Mouse (Mus musculus) liver, embryonic 14.5 days (tissue): ENCODE data around the gene Efhb.

ENCODE experiments used
- CTCF ChIP-seq: IDR thresholded peaks from 2 replicates; pipeline ENCODE4 v1.5.1; 2016; ENCODE audit warnings: antibody characterized with exemption, low read depth, control low read depth
- EP300 ChIP-seq: IDR thresholded peaks from 2 replicates; pipeline ENCODE4 v1.6.1; 2016; ENCODE audit warnings: antibody characterized with exemption, low read depth

DNA sequence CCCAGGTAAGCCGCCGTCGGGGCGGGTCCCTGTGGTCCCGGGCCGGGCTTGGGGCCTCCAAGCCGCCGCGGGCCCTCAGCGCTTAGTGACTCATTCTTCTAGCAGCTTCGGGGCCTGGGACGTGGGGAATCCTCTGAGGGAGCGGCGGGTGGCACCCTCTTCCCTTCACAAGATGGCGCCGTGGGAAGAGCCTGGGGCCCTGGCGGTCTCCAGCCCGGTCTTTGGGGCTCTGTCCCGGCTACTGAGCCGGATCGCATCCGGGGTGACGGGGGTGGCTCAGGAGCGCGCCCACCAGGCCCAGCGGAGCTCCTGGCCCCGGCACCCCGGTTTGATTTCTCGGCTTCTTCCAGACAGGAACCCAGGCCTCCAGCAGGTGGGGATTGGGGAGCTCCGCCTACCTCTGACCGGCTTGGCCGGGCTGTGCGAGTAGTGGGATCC is 16.5 kb upstream of the Efhb start:
- TF ChIP-seq CTCF (peak; percentile 30; the same call in 1 of the 2 replicates), EP300 (no peak)
